21 mouse cellular contexts compared by ENCODE assay signal in the genomic region with DNA sequence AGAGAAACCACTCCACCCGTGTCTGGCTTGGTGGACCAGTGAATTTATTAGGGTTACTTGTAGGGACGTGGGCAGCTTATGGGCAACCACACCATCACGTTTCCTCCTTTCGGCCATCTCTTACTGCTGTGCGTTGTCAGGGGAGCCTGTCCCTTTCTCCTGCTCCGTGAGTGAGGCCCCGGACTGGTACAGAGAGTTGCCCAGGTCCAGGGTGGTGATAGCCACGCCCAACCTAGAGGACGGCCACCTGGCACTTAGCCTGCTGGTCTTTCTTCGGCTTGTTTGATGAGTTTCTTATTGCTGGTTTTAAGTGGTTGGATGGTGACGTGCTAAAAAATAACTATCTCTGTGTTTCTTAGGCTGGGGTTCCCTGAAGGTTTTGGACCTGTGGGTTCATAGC.
DNase-seq lines count a peak whose midpoint lies in the region; ATAC-seq lines count a peak whose summit lies in the region.
"Had no signal": no experiment of that assay in that cellular context is flagged by ENCODE, and none has a peak within 500 bp of the region (broad histone marks: within the 10 kb centered on the region; RNA-seq: fewer than 3 reads in every experiment).

No protein-coding gene starts in this region.

- peak overlapping the region; percentile 51 for H3K4me2 ChIP-seq in liver, embryonic 12.5 days
- peak overlapping the region; percentile 31 for H3K4me2 ChIP-seq in liver, embryonic 16.5 days (ENCODE audit: low read depth, low read length)
- H3K4me2 ChIP-seq: embryonic facial prominence, embryonic 12.5 days; hindbrain, embryonic 13.5 days had no signal

- peak; percentile 73 for ATAC-seq in erythroblast, adult 5-6 weeks (replicated peaks; ENCODE audit: low FRiP score, poor library complexity, severe bottlenecking)
- peak; percentile 44 for ATAC-seq in liver, embryonic 12.5 days
- peak; percentile 63 for ATAC-seq in liver, embryonic 16.5 days (ENCODE audit: low read depth)
- ATAC-seq: activated CD4-positive, CD25-positive, alpha-beta regulatory T cell, adult 4 months; forebrain, embryonic 14.5 days; hindbrain, postnatal 0 days; Patski had no signal

- no peaks in the 10 kb centered on the region for H3K27me3 ChIP-seq in liver, embryonic 12.5 days (replicated peaks)
- H3K27me3 ChIP-seq in liver, embryonic 16.5 days (ENCODE audit: control insufficient read depth, insufficient read depth, low read depth, low read length), result no peaks in the 10 kb centered on the region
- H3K27me3 ChIP-seq: CH12.LX; embryonic facial prominence, embryonic 12.5 days; hindbrain, embryonic 13.5 days; Patski had no signal

- H3K36me3 ChIP-seq in liver, embryonic 12.5 days, result peaks cover 100% of the 10 kb centered on the region
- peaks cover 76% of the 10 kb centered on the region for H3K36me3 ChIP-seq in liver, embryonic 16.5 days (ENCODE audit: control insufficient read depth, insufficient read depth)

- H3K4me1 ChIP-seq in liver, embryonic 12.5 days, result peaks cover 28% of the 10 kb centered on the region
- H3K4me1 ChIP-seq in liver, embryonic 16.5 days (ENCODE audit: control insufficient read depth, low read depth, low read length), result peaks cover 16% of the 10 kb centered on the region
- H3K4me1 ChIP-seq: embryonic facial prominence, embryonic 12.5 days; forebrain, embryonic 10.5 days; heart, embryonic 10.5 days; hindbrain, embryonic 13.5 days had no signal

- H3K27ac ChIP-seq in liver, embryonic 12.5 days, result peak overlapping the region; percentile 81
- peak overlapping the region; percentile 74 for H3K27ac ChIP-seq in liver, embryonic 16.5 days (ENCODE audit: low read length)
- H3K27ac ChIP-seq: embryonic facial prominence, embryonic 12.5 days; forebrain, embryonic 10.5 days; heart, embryonic 10.5 days; hindbrain, embryonic 13.5 days; hindbrain, postnatal 0 days had no signal

- no peak overlapping the region for H3K9ac ChIP-seq in liver, embryonic 12.5 days
- peak overlapping the region; percentile 17; the same call in 1 of the 2 replicates for H3K9ac ChIP-seq in liver, embryonic 16.5 days (ENCODE audit: low read depth, low read length)
- H3K9ac ChIP-seq: embryonic facial prominence, embryonic 12.5 days; hindbrain, embryonic 13.5 days had no signal

- H3K9me3 ChIP-seq in liver, embryonic 12.5 days (replicated peaks), result peaks cover 36% of the 10 kb centered on the region
- peaks cover 7% of the 10 kb centered on the region for H3K9me3 ChIP-seq in liver, embryonic 16.5 days (replicated peaks; ENCODE audit: control insufficient read depth, low read length)
- H3K9me3 ChIP-seq: hindbrain, embryonic 13.5 days had no signal

- 0 out of 2 replicates have a peak overlapping the region, but pooled peaks have one; percentile 9 for H3K4me3 ChIP-seq in liver, embryonic 12.5 days
- H3K4me3 ChIP-seq in liver, embryonic 16.5 days (ENCODE audit: low read depth, low read length), result peak overlapping the region; percentile 14; the same call in 1 of the 2 replicates
- H3K4me3 ChIP-seq: embryonic facial prominence, embryonic 12.5 days; forebrain, embryonic 10.5 days; heart, embryonic 10.5 days; hindbrain, embryonic 13.5 days had no signal

- WGBS in liver, embryonic 12.5 days (ENCODE audit: insufficient replicate concordance), result 82% methylated on average over 11 of the region's 11 CpGs
- WGBS in liver, embryonic 16.5 days (ENCODE audit: insufficient replicate concordance), result 72% methylated on average over 11 of the region's 11 CpGs

- no peak for DNase-seq in gastrocnemius, postnatal 25 days
- no peak for DNase-seq in lung, postnatal 14 days
- DNase-seq in right cerebral cortex, postnatal 25 days, result no peak
- DNase-seq: adrenal gland, postnatal 25 days; cerebellum, adult 8-10 months; cerebellum, postnatal 14 days; heart, adult 18-20 months; heart, postnatal 10 days; heart, postnatal 4 days had no signal
